Mouse (Mus musculus) MEL-GATA-1-ER (cell line): ENCODE measurements around the gene Rpl41.
"Not testable (repeated sequence)": the region's sequence is repeated elsewhere in the genome, so short reads cannot be mapped to it uniquely, and the experiment has no call there.

ENCODE experiments used
- DNase-seq: peaks from one replicate; pipeline ENCODE4 v3.0.0-alpha.2; 2012; ENCODE audit warnings: low read depth; ENCODE audit errors: extremely low read depth

Rpl41 gene

GRCm38 (mm10) chr10:128556286-128556685 is 7.2 kb upstream of the Rpl41 start:
- DNase-seq: no peak

GRCm38 (mm10) chr10:128555567-128555966 is 6.5 kb upstream of the Rpl41 start:
- not testable (repeated sequence) for DNase-seq

GRCm38 (mm10) chr10:128550144-128550823 is 1.2 kb upstream of the Rpl41 start:
- not testable (repeated sequence) for DNase-seq

GRCm38 (mm10) chr10:128549682-128550057 is 565 bp upstream of the Rpl41 start:
- not testable (repeated sequence) for DNase-seq

GRCm38 (mm10) chr10:128548051-128548791 is 884 bp downstream of the Rpl41 start:
- not testable (repeated sequence) for DNase-seq

GRCm38 (mm10) chr10:128547361-128548032 is 1.6 kb downstream of the Rpl41 start, which contains the start of gene Zc3h10:
TSS of gene Zc3h10 (minus strand) at chr10:128547774.
- DNase-seq: peak; percentile 99

GRCm38 (mm10) chr10:128546787-128547186 is 2.3 kb downstream of the Rpl41 start:
- no peak for DNase-seq

- DNase-seq: peak; percentile 67
Observed at GRCm38 (mm10) chr10:128546361-128546760, 2.7 kb downstream of the Rpl41 start.

- DNase-seq: no peak
Observed at GRCm38 (mm10) chr10:128545570-128545898, 3.6 kb downstream of the Rpl41 start.

- no peak for DNase-seq
Observed at GRCm38 (mm10) chr10:128544674-128545569, 4.2 kb downstream of the Rpl41 start.

- DNase-seq: no peak
Observed at GRCm38 (mm10) chr10:128544151-128544657, 4.9 kb downstream of the Rpl41 start.

- DNase-seq: no peak
Observed at GRCm38 (mm10) chr10:128543100-128543499, 6.0 kb downstream of the Rpl41 start.

- DNase-seq: no peak
Observed at GRCm38 (mm10) chr10:128538340-128538870, 10.7 kb downstream of the Rpl41 start.

- peak; percentile 96 for DNase-seq
Observed at GRCm38 (mm10) chr10:128536266-128536940, 12.7 kb downstream of the Rpl41 start.

- peak; percentile 71 for DNase-seq
Observed at GRCm38 (mm10) chr10:128535624-128536265, 13.4 kb downstream of the Rpl41 start.

GRCm38 (mm10) chr10:128535206-128535605 is 13.9 kb downstream of the Rpl41 start:
- DNase-seq: peak; percentile 68

GRCm38 (mm10) chr10:128526366-128527356 is 22.4 kb downstream of the Rpl41 start:
- peak; percentile 23 for DNase-seq

- DNase-seq: peak; percentile 100
Observed at GRCm38 (mm10) chr10:128525671-128526308, 23.3 kb downstream of the Rpl41 start, which contains the start of gene Esyt1. TSS of gene Esyt1 (minus strand) at chr10:128525871.
